Mouse (Mus musculus): ENCODE measurements around the gene Slc25a34. TPM values are rescaled to one million over a fixed set of nuclear protein-coding genes. Genes with fewer than 3 reads are reported as not detected.
A peak's percentile ranks its signal among the peaks of the same experiment; 100 is the strongest.

Gene Slc25a34
- total RNA-seq (2021), result 100 to 1,000 TPM; 105 to 117 TPM

- peak; percentile 70 for DNase-seq (ENCODE audit: low spot score)
- intact Hi-C loops (cut with DNase I), result no loop called here
Observed at GRCm38 (mm10) chr4:141623666-141624065, at the start of gene Slc25a34. TSS of gene Slc25a34 (minus strand) at chr4:141623821.

- DNase-seq (ENCODE audit: low spot score), result no peak
- intact Hi-C loops (cut with DNase I), result no loop called here
Observed at GRCm38 (mm10) chr4:141672325-141672724, 48.7 kb upstream of the Slc25a34 start.

DNA sequence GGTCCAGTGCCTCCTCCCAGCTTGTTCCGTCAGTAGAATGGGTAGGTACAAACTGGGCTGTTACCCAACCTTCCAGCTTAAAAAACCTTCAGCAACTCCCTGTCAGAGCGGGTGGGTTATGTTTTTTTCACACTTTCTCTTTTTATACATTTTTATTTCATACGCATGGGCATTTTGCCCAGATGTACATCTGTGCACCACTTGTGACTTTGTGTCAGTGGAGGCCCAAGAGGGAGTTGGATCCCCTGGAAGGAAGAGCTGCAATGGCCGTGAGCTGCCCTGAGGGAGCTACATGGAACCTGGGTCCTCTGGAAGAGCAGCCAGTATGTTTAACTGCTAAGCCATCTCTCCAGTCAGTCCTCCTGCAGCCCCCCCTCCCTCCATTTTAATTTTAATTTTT, 47.8 kb upstream of the Slc25a34 start:
- intact Hi-C loops (cut with DNase I), result no loop called here
- DNase-seq (ENCODE audit: low spot score), result no peak

GRCm38 (mm10) chr4:141669898-141670712, 46.5 kb upstream of the Slc25a34 start:
- intact Hi-C loops (cut with DNase I), result no loop called here
- DNase-seq (ENCODE audit: low spot score), result no peak

GRCm38 (mm10) chr4:141664799-141665198, 41.2 kb upstream of the Slc25a34 start, which contains the start of gene Plekhm2:
TSS of gene Plekhm2 (minus strand) at chr4:141664899.
- intact Hi-C loops (cut with DNase I), result loop anchor here (1.0 to 5.0 kb wide), 2 partner anchors 59 to 128 kb away; partner anchors contain the start of genes Casp9, Ddi2 and Dnajc16
- no peak for DNase-seq (ENCODE audit: low spot score)

GRCm38 (mm10) chr4:141664011-141664745, 40.6 kb upstream of the Slc25a34 start:
- intact Hi-C loops (cut with DNase I), result loop anchor here (1.0 to 5.0 kb wide), 2 partner anchors 59 to 128 kb away; partner anchors contain the start of genes Casp9, Ddi2 and Dnajc16
- DNase-seq (ENCODE audit: low spot score), result peak; percentile 68

DNA sequence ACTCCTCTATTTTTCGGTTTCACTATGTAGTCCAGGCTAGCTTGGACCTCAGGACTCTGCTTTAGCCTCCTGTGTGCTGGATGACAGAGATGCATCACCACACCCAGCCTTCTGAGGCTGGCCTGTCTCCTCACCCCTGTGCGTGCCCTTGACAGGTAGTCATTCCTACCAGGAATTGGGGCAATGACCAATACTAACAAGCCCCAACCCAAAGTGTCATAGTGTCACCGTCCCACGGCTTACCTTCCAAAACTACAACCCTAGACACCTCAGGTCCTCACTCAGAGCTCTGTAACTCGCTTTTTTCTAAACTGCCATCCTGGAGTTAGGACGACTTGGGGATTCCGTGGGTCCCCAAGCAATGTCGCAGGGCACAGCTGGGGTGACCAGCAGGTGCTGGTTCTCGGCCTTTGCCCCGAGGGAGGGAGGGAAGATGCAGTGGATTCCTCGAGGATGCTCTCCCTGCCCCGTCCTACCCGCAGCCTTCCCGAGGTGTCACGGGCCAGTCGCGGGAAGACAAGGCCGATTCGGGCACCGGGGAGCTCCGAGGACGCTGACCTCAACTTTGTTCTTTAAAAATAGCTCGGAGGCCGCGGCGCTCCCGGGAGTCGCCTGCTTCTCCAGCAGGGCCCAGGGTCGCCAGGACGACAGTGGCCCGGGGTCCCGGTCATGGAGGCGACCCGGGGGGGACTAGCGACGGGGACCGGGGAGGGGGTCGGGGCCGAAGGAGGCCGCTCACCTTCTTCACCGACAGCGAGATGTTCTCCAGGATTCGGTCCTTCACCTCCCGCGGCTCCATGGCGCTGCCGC, 39.7 kb upstream of the Slc25a34 start:
- DNase-seq (ENCODE audit: low spot score), result peak; percentile 19
- intact Hi-C loops (cut with DNase I), result loop anchor here (5.0 kb wide), 1 partner anchor 129 kb away; the partner anchor contains the start of genes Casp9 and Dnajc16

DNA sequence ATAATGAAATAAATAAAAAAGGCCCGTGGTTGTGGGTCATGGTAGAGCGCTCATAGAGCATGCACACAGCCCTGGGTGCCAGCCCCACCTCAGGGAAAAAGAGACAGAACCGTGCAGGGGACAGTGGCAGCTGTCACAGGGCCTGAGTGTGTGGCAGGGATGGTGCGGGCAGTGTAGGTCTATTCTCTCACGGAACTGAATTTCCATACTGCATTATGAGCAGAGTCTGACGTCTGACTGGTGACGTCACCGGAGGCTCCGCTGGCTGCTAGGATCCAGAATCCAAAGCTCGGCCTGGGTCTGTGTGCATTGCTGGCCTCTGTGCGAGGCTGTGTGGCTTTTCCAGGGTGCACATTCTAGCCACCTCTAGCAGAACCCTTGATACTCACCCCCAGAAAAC, 37.3 kb upstream of the Slc25a34 start:
- DNase-seq (ENCODE audit: low spot score), result no peak
- intact Hi-C loops (cut with DNase I), result loop anchor here (5.0 kb wide), 1 partner anchor 131 kb away; the partner anchor contains the start of genes Casp9 and Dnajc16

- DNase-seq (ENCODE audit: low spot score), result no peak
- intact Hi-C loops (cut with DNase I), result loop anchor here (5.0 kb wide), 1 partner anchor 133 kb away; the partner anchor contains the start of genes Casp9 and Dnajc16
Observed at GRCm38 (mm10) chr4:141659739-141660138, 36.1 kb upstream of the Slc25a34 start.

- DNase-seq (ENCODE audit: low spot score), result no peak
- intact Hi-C loops (cut with DNase I), result no loop called here
Observed at GRCm38 (mm10) chr4:141658846-141659484, 35.3 kb upstream of the Slc25a34 start.

DNA sequence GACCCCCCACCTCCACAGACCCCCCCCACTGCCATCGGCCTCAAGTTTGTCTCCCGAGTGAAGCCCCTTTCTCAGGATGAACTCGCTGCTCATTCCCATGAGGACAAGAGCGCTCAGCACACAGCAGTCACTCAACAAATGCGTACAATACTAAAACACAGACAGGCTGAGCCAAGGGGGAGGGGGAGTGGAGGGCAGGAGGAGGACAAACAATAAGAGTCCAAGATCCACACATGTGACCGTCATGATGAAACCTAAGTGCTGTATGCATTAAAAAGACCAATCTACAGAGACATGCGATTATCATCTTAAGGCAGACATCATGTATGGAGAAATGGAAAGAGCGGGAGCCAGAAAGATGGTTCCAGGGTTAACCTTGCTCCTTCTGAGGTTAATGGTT, 33.3 kb upstream of the Slc25a34 start:
- intact Hi-C loops (cut with DNase I), result no loop called here
- DNase-seq (ENCODE audit: low spot score), result no peak

- intact Hi-C loops (cut with DNase I), result no loop called here
- peak; percentile 33 for DNase-seq (ENCODE audit: low spot score)
Observed at GRCm38 (mm10) chr4:141655908-141656608, 32.4 kb upstream of the Slc25a34 start.

GRCm38 (mm10) chr4:141654509-141654908, 30.9 kb upstream of the Slc25a34 start:
- DNase-seq (ENCODE audit: low spot score), result no peak
- intact Hi-C loops (cut with DNase I), result no loop called here

GRCm38 (mm10) chr4:141653813-141654212, 30.2 kb upstream of the Slc25a34 start:
- DNase-seq (ENCODE audit: low spot score), result no peak
- intact Hi-C loops (cut with DNase I), result no loop called here

DNA sequence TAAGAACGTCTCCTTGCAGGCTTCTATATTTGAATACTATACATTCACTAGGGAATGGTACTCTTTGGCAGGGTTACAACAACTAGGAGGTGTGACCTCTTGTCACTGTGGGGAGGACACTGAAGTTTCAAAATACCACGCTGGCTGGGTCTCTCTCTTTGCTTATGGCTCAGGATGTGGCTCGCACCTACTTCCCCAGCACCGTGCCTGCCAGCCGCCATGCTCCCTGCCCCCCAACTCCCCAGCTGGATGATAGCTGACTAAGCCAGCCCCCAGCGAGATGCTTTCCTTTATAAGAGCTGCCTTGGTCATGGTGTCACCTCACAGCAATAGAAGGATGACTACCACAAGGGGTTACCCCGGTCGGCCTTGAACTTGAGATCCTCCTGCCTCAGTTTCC, 29.4 kb upstream of the Slc25a34 start:
- no peak for DNase-seq (ENCODE audit: low spot score)
- intact Hi-C loops (cut with DNase I), result no loop called here

GRCm38 (mm10) chr4:141651944-141652343, 28.3 kb upstream of the Slc25a34 start:
- intact Hi-C loops (cut with DNase I), result no loop called here
- DNase-seq (ENCODE audit: low spot score), result no peak

GRCm38 (mm10) chr4:141651286-141651685, 27.7 kb upstream of the Slc25a34 start:
- no peak for DNase-seq (ENCODE audit: low spot score)

DNA sequence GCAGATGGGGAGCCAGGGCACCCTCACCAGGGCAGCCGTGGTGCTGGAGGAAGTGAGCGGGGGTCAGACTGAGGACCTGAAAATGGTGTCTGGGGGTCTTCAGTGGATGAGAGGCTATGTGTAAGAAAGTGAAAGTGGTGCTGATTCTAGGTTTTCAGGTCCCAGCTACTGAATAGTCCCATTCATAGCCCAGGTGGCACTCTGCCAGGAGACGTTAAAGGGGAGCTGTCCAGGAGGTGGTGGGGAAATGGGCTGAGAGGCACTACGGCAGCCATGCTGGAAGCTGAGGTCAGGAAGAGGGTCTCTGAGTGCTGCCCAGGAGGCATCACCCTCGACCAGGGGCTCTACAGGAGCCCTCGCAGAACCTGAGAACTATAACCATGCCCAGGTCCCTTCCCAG, 25.6 kb upstream of the Slc25a34 start:
- intact Hi-C loops (cut with DNase I), result no loop called here
- DNase-seq (ENCODE audit: low spot score), result no peak

More at GRCm38 (mm10) chr4:141651286-141651685, 27.7 kb upstream of the Slc25a34 start:
- intact Hi-C loops (cut with DNase I), result no loop called here

DNA sequence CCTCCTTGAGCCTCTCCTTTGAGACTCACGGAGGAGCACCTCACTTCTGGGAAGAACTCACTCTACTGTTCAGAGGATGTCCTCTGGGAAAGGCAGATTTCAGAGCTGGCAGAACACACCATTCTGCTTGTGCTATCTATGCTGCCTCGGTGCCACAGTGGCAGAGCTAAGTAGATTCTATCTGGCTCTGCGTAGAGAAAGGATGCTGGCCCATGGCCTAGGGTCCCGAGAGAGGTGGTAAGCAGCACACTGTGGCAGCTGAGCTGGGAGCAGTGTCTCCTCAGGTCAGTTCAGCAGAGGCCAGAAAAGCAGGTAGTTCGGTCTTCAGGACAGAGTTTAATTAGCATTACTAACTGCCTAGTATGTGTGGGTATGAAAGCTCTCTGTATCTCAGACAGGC, 24.6 kb upstream of the Slc25a34 start:
- intact Hi-C loops (cut with DNase I), result no loop called here
- DNase-seq (ENCODE audit: low spot score), result no peak

Data from heart, postnatal 25 days (tissue).